Mouse (Mus musculus): ENCODE measurements around the gene Ubr4.

Ubr4 gene

GRCm38 (mm10) chr4:139430176-139430575 is 77.8 kb downstream of the Ubr4 start:
- peak; percentile 59 for DNase-seq (ENCODE audit: extremely low spot score, low spot score)

GRCm38 (mm10) chr4:139430891-139431290 is 78.5 kb downstream of the Ubr4 start:
- no peak for DNase-seq (ENCODE audit: extremely low spot score, low spot score)

GRCm38 (mm10) chr4:139432966-139433765 is 80.8 kb downstream of the Ubr4 start:
- DNase-seq (ENCODE audit: extremely low spot score, low spot score): no peak

- no peak for DNase-seq (ENCODE audit: extremely low spot score, low spot score)
Measured at GRCm38 (mm10) chr4:139441244-139441643, 88.8 kb downstream of the Ubr4 start.

GRCm38 (mm10) chr4:139441806-139442205 is 89.4 kb downstream of the Ubr4 start:
- DNase-seq (ENCODE audit: extremely low spot score, low spot score): no peak

- no peak for DNase-seq (ENCODE audit: extremely low spot score, low spot score)
Measured at GRCm38 (mm10) chr4:139442391-139443355, 90.3 kb downstream of the Ubr4 start.

GRCm38 (mm10) chr4:139444315-139444714 is 91.9 kb downstream of the Ubr4 start:
- no peak for DNase-seq (ENCODE audit: extremely low spot score, low spot score)

GRCm38 (mm10) chr4:139446176-139446575 is 93.8 kb downstream of the Ubr4 start:
- no peak for DNase-seq (ENCODE audit: extremely low spot score, low spot score)

- no peak for DNase-seq (ENCODE audit: extremely low spot score, low spot score)
Measured at GRCm38 (mm10) chr4:139446731-139447675, 94.6 kb downstream of the Ubr4 start.

- no peak for DNase-seq (ENCODE audit: extremely low spot score, low spot score)
Measured at GRCm38 (mm10) chr4:139452944-139453700, 100.7 kb downstream of the Ubr4 start.

- no peak for DNase-seq (ENCODE audit: extremely low spot score, low spot score)
Measured at GRCm38 (mm10) chr4:139454339-139454738, 101.9 kb downstream of the Ubr4 start.

GRCm38 (mm10) chr4:139459970-139460369 is 107.6 kb downstream of the Ubr4 start:
- no peak for DNase-seq (ENCODE audit: extremely low spot score, low spot score)

GRCm38 (mm10) chr4:139464163-139464562 is 111.8 kb downstream of the Ubr4 start:
- DNase-seq (ENCODE audit: extremely low spot score, low spot score): no peak

- DNase-seq (ENCODE audit: extremely low spot score, low spot score): no peak
Measured at GRCm38 (mm10) chr4:139466541-139466940, 114.1 kb downstream of the Ubr4 start.

GRCm38 (mm10) chr4:139470198-139470597 is 117.8 kb downstream of the Ubr4 start:
- DNase-seq (ENCODE audit: extremely low spot score, low spot score): peak; percentile 81

- DNase-seq (ENCODE audit: extremely low spot score, low spot score): no peak
Measured at GRCm38 (mm10) chr4:139476663-139477625, 124.5 kb downstream of the Ubr4 start.

- no peak for DNase-seq (ENCODE audit: extremely low spot score, low spot score)
Measured at GRCm38 (mm10) chr4:139477983-139478382, 125.6 kb downstream of the Ubr4 start.

GRCm38 (mm10) chr4:139479176-139479575 is 126.8 kb downstream of the Ubr4 start:
- no peak for DNase-seq (ENCODE audit: extremely low spot score, low spot score)

GRCm38 (mm10) chr4:139481400-139481799 is 129.0 kb downstream of the Ubr4 start:
- DNase-seq (ENCODE audit: extremely low spot score, low spot score): no peak
